ENCODE assay signal across 7 mouse cellular contexts in genomic region chr3:69318131-69318951, GRCm38 (mm10). TPM values are rescaled to one million over a fixed set of nuclear protein-coding genes. Genes with fewer than 3 reads are reported as not detected.
DNase-seq lines count a peak whose midpoint lies in the region; ATAC-seq and TF ChIP-seq lines count a peak whose summit lies in the region.

No protein-coding gene starts in this region.

- WGBS in bone marrow, adult 2 months = 7% methylated on average over 25 of the region's 25 CpGs
- WGBS in forebrain, embryonic 10.5 days = 13% methylated on average over 25 of the region's 25 CpGs
- WGBS in hindbrain, embryonic 13.5 days = 9% methylated on average over 25 of the region's 25 CpGs

- peak overlapping the region; percentile 75 for H3K4me3 ChIP-seq in G1E (ENCODE audit: low read depth, low read length)
- H3K4me3 ChIP-seq in bone marrow, adult 2 months (replicated peaks; ENCODE audit: control insufficient read depth, low read depth, low read length) = peak overlapping the region; percentile 86
- peak overlapping the region; percentile 78 for H3K4me3 ChIP-seq in forebrain, embryonic 10.5 days
- H3K4me3 ChIP-seq in hindbrain, embryonic 13.5 days = peak overlapping the region; percentile 83
- H3K4me3 ChIP-seq in myocyte = peak overlapping the region; percentile 51

- peak overlapping the region; percentile 99 for H3K4me2 ChIP-seq in hindbrain, embryonic 13.5 days
- H3K4me2 ChIP-seq in myocyte (ENCODE audit: low read depth) = peak overlapping the region; percentile 87

- no peak overlapping the region for H3ac ChIP-seq in myocyte (ENCODE audit: control insufficient read depth, insufficient read length)

- ATAC-seq in G1E (ENCODE audit: extremely low read depth, insufficient number of reproducible peaks, low FRiP score, poor library complexity, severe bottlenecking) = no peak
- no peak for ATAC-seq in hindbrain, embryonic 13.5 days (ENCODE audit: low FRiP score)

- H3K9ac ChIP-seq in hindbrain, embryonic 13.5 days = peak overlapping the region; percentile 92

- H3K36me3 ChIP-seq in G1E (replicated peaks) (peaks cover 2% of the 10 kb centered on the region), myocyte (ENCODE audit: control insufficient read depth, insufficient read depth) (no peaks in the 10 kb centered on the region)
- H3K36me3 ChIP-seq in forebrain, embryonic 10.5 days (replicated peaks) = no peaks in the 10 kb centered on the region
- H3K36me3 ChIP-seq in hindbrain, embryonic 13.5 days = no peaks in the 10 kb centered on the region

- peak overlapping the region; percentile 84 for H3K27ac ChIP-seq in bone marrow, adult 2 months (ENCODE audit: control insufficient read depth, insufficient read depth, low read depth, low read length, poor library complexity)
- no peak overlapping the region for H3K27ac ChIP-seq in forebrain, embryonic 10.5 days
- no peak overlapping the region for H3K27ac ChIP-seq in hindbrain, embryonic 13.5 days

- no peaks in the 10 kb centered on the region for H3K79me2 ChIP-seq in myocyte (ENCODE audit: control insufficient read depth, insufficient read depth)

- TF ChIP-seq CTCF in G1E (IDR thresholded peaks at IDR 0.05; ENCODE audit: low read depth, low read length) = no peak
- TF ChIP-seq CTCF in bone marrow, adult 2 months (IDR thresholded peaks at IDR 0.05; ENCODE audit: control insufficient read depth, insufficient read depth, low read length) = no peak

- no peaks in the 10 kb centered on the region for H3K27me3 ChIP-seq in G1E (ENCODE audit: insufficient read depth, low read length)
- peaks cover 20% of the 10 kb centered on the region for H3K27me3 ChIP-seq in forebrain, embryonic 10.5 days (ENCODE audit: poor library complexity, severe bottlenecking)
- no peaks in the 10 kb centered on the region for H3K27me3 ChIP-seq in hindbrain, embryonic 13.5 days
- H3K27me3 ChIP-seq in myocyte (ENCODE audit: control insufficient read depth, insufficient read depth, insufficient read length) = no peaks in the 10 kb centered on the region

- H3K9me3 ChIP-seq in G1E (replicated peaks) = peaks cover 11% of the 10 kb centered on the region
- no peaks in the 10 kb centered on the region for H3K9me3 ChIP-seq in forebrain, embryonic 10.5 days
- no peaks in the 10 kb centered on the region for H3K9me3 ChIP-seq in hindbrain, embryonic 13.5 days

- no peak; the same call in 1 of the 2 replicates for TF ChIP-seq POLR2A in bone marrow, adult 2 months (IDR thresholded peaks at IDR 0.05; ENCODE audit: borderline replicate concordance, control insufficient read depth, low read depth, low read length)
- TF ChIP-seq POLR2A in myocyte (IDR thresholded peaks at IDR 0.05; ENCODE audit: insufficient read length, low read depth) = no peak

- no peak for DNase-seq in G1E (ENCODE audit: low spot score)
- DNase-seq in forebrain, embryonic 10.5 days (ENCODE audit: extremely low spot score, low spot score) = peak; percentile 32
- peak; percentile 77 for DNase-seq in liver
- DNase-seq in thymus, postnatal 0 days (ENCODE audit: low spot score) = peak; percentile 6

- peaks cover 24% of the 10 kb centered on the region for H3K4me1 ChIP-seq in G1E (ENCODE audit: insufficient read depth, low read depth, low read length)
- peaks cover 3% of the 10 kb centered on the region; the same call in 1 of the 2 replicates for H3K4me1 ChIP-seq in bone marrow, adult 2 months (ENCODE audit: control insufficient read depth, insufficient read depth, low read length)
- peaks cover 35% of the 10 kb centered on the region for H3K4me1 ChIP-seq in forebrain, embryonic 10.5 days
- peaks cover 45% of the 10 kb centered on the region for H3K4me1 ChIP-seq in hindbrain, embryonic 13.5 days (replicated peaks)

TF ChIP-seq in myocyte, 11 proteins besides CTCF, POLR2A, EP300 and RAD21:
- no peak for TF ChIP-seq POLR2AphosphoS2 (IDR thresholded peaks at IDR 0.05; ENCODE audit: insufficient read length, low read depth)
TF ChIP-seq in myocyte: peak in this region for 0.

RNA-seq across cellular contexts. Expression of gene Ppm1l, which starts 1.7 kb away (rescaled TPM):
- total RNA-seq in G1E (2014; fragmentation: Nextera tagmentation) (12.8 and 16.6 TPM in 2 replicates), G1E (2017) (4.2 and 5.6 TPM in 2 replicates)
- polyA plus RNA-seq in G1E (2012) (1.5 TPM in 2 replicates), myocyte (2012; fragmentation: generic; extraction: Trizol) (6.8 TPM)
- 3.4 and 5.3 TPM in 2 replicates for polyA plus RNA-seq in bone marrow, adult 2 months (2011; ENCODE audit: insufficient read depth, insufficient read length, low replicate concordance, missing spikeins)
- 9.3 and 9.8 TPM in 2 replicates for polyA plus RNA-seq in forebrain, embryonic 10.5 days (2016; fragmentation: Nextera tagmentation; extraction: Ambion mirVana)
- polyA plus RNA-seq in hindbrain, embryonic 13.5 days (2015; fragmentation: Nextera tagmentation; extraction: Ambion mirVana) = 22.6 and 23.9 TPM in 2 replicates
- polyA plus RNA-seq in thymus, postnatal 0 days (2015; fragmentation: Nextera tagmentation; extraction: Ambion mirVana) = 5.1 and 5.9 TPM in 2 replicates
